Mouse (Mus musculus) cortical plate, adult 2 months (tissue): ENCODE measurements at regions not wholly inside any gene's neighbourhood (a gene's known extent, or its start where the extent isn't known, plus 50 kb on each side); places are given as distances from the start of the nearest gene placed in this dataset.

Experiments
- CTCF ChIP-seq: fragments of 200-500 bp; IDR thresholded peaks from 2 replicates; pipeline ENCODE4 v1.5.1; 2011; ENCODE audit warnings: mild to moderate bottlenecking, control low read depth, low read length; ENCODE audit not compliant: insufficient read depth; ENCODE audit errors: extremely low read depth
- POLR2A ChIP-seq: fragments of 200-500 bp; IDR thresholded peaks from 2 replicates; pipeline ENCODE4 v1.6.1; 2011; ENCODE audit warnings: mild to moderate bottlenecking, low read length, control low read depth; ENCODE audit not compliant: insufficient read depth; ENCODE audit errors: extremely low read depth

DNA sequence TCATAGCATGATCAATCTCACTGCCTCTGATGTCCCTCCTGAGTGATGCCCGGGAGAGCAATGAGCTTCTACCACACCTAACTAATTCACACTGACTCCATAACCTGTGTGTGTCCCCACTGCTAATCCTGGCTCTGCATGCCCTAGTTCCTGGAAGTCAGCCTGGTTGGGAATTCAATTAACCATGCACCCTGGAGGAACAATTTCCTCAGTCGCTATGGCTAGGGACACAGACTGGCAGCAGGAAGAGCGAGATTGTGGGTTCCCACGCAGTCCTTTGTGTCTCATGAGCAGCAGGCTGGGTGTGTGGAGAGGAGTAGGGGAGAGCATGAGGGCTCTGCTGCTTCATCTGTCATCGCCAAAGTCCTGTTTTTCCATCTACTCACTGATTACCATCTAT lies 116.7 kb upstream of the Agap1 start:
- TF ChIP-seq CTCF (no peak), POLR2A (no peak)
